In genomic region chr7:144519852-144520251, GRCm38 (mm10) we compare ENCODE assay signal across 26 mouse cellular contexts.
"Had no signal": no experiment of that assay in that cellular context is flagged by ENCODE, and none has a peak within 500 bp of the region (broad histone marks: within the 10 kb centered on the region; RNA-seq: fewer than 3 reads in every experiment).

No protein-coding gene starts in this region.

- DNase-seq: gastrocnemius, postnatal 14 days; gastrocnemius, postnatal 36 days; heart, adult 11 months; heart, adult 2 months; heart, postnatal 14 days; heart, postnatal 4 days; kidney, adult 11 months; kidney, adult 2 months; kidney, adult 9 months; kidney, postnatal 14 days; kidney, postnatal 36 days; layer of hippocampus, adult 9-11 months; layer of hippocampus, postnatal 36 days; left cerebral cortex, postnatal 4 days had no signal

- H3K4me2 ChIP-seq: heart, embryonic 11.5 days; heart, embryonic 13.5 days; heart, embryonic 15.5 days; hindbrain, embryonic 12.5 days; hindbrain, embryonic 14.5 days; kidney, embryonic 15.5 days; limb, embryonic 13.5 days; limb, embryonic 15.5 days had no signal

- ATAC-seq: hindbrain, postnatal 0 days; intestine, embryonic 16.5 days had no signal

- H3K4me3 ChIP-seq: heart, adult 2 months; heart, embryonic 13.5 days; heart, embryonic 15.5 days; hindbrain, embryonic 10.5 days; hindbrain, embryonic 12.5 days; kidney, embryonic 15.5 days; limb, embryonic 13.5 days; limb, embryonic 15.5 days had no signal

- H3K4me1 ChIP-seq: hindbrain, embryonic 12.5 days; kidney, embryonic 15.5 days; limb, embryonic 13.5 days; limb, embryonic 15.5 days had no signal

- H3K27me3 ChIP-seq: heart, embryonic 13.5 days; heart, embryonic 15.5 days; hindbrain, embryonic 12.5 days; kidney, embryonic 15.5 days; limb, embryonic 13.5 days; limb, embryonic 15.5 days had no signal

- H3K9ac ChIP-seq: heart, embryonic 13.5 days; heart, embryonic 15.5 days; hindbrain, embryonic 12.5 days; hindbrain, embryonic 14.5 days; kidney, embryonic 15.5 days; limb, embryonic 13.5 days; limb, embryonic 15.5 days had no signal

- H3K9me3 ChIP-seq: heart, embryonic 13.5 days; heart, embryonic 15.5 days; hindbrain, embryonic 10.5 days; hindbrain, embryonic 12.5 days; kidney, embryonic 15.5 days; limb, embryonic 13.5 days; limb, embryonic 15.5 days had no signal

- H3K27ac ChIP-seq: heart, adult 2 months; heart, embryonic 13.5 days; heart, embryonic 15.5 days; hindbrain, embryonic 10.5 days; hindbrain, embryonic 12.5 days; hindbrain, embryonic 14.5 days; hindbrain, postnatal 0 days; kidney, embryonic 15.5 days; kidney, postnatal 0 days; limb, embryonic 13.5 days; limb, embryonic 15.5 days had no signal
